Mouse (Mus musculus) adrenal gland, postnatal 14 days (tissue): Measurements from ENCODE around the gene Bag3. TPM values are rescaled to one million over a fixed set of nuclear protein-coding genes. Genes with fewer than 3 reads are reported as not detected.

Experiments
- DNase-seq: peaks from one replicate; pipeline ENCODE4 v3.0.0; 2021; ENCODE audit warnings: mixed read lengths
- total RNA-seq: library from RNA; stranded (reverse); gene quantifications from 2 replicates; pipeline ENCODE4 v1.2.3, GENCODE M21; 2021

The Bag3 gene
- total RNA-seq, 1 experiment from 2014 or later: 192 TPM

DNA sequence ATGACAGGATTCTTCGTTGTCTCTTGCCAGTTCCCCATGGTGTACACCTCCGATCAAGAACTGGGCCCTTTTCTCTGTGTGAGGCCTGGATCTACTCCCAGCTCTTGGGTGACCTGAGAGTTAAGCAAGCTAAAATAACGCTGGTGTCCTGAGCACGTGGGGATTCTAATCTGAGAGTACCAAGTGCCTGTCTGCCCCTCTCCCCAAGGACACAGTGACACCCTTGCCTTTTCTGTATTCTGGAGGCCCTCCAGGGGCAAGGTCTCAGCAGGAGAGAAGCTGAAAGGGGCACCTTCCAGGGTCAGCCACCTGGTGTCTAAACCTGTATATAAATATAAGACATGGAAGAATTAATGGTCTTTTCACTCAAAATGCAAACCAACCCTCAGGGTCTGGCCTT is 14.3 kb downstream of the Bag3 start:
- no peak for DNase-seq

DNA sequence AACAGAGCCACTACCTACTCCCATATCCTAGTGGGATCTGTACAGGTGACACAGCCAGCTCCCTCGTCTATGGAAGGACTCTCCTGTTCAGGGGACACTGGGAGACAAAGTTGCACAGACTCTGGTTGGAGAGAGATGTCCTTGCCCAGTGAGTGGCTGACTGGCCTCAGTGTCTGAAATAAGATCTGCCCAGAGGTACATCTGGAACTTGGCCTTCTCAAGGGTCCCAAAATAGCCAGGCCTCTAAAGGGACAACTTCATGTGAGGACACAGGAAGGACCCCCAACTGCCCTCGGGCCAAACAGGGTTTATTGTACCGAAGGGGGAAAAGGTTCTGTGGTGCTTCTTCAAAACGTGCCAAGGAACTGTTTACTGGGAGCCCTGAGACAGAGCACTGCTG is 14.8 kb downstream of the Bag3 start:
- no peak for DNase-seq

DNA sequence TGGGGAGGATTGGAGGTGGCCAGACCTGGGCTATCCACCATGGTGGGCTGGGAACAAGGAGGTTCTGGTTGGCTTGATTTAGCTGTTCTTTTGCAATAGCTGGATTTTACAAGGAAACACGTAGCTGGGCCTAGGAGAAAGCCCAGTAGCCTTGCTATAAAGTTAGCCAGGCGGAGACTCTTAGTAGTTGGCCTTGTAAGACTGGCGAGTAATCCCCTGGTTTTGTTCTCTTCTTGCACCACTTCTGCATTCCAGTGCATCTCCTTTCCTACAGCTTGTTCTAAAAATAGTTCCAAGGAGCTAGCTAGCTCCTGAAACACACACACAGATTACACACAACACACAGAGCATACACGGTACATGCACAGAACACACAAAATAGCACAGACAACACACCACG is 15.4 kb downstream of the Bag3 start:
- DNase-seq: no peak

DNA sequence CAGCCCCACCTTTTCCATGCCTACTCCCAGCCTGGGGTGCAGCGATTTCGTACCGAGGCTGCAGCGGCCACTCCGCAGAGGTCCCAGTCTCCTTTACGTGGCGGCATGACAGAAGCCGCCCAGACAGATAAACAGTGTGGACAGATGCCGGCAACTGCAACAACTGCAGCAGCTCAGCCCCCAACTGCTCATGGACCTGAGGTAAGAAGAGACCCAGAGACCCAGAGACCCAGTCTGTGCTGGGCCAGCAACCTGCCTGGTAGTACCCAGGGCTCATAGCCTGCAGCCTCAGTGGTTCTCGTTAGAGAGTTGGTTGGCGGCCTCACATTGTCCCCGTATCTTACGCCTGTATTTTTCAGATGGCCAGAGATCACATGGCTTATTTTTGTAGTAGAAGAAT is 16.7 kb downstream of the Bag3 start:
- no peak for DNase-seq

GRCm38 (mm10) chr7:128540734-128541133 is 17.3 kb downstream of the Bag3 start:
- no peak for DNase-seq

- no peak for DNase-seq
Observed at GRCm38 (mm10) chr7:128541186-128541585, 17.8 kb downstream of the Bag3 start.

DNA sequence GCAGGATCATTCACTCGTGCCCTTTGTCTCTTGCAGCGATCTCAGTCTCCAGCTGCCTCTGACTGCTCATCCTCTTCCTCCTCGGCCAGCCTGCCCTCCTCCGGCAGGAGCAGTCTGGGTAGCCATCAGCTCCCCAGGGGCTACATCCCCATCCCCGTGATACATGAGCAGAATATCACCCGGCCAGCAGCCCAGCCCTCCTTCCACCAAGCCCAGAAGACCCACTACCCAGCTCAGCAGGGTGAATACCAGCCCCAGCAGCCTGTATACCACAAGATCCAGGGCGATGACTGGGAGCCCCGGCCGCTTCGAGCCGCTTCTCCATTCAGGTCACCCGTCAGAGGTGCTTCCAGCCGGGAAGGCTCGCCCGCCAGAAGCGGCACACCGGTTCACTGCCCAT is 18.4 kb downstream of the Bag3 start:
- no peak for DNase-seq

DNA sequence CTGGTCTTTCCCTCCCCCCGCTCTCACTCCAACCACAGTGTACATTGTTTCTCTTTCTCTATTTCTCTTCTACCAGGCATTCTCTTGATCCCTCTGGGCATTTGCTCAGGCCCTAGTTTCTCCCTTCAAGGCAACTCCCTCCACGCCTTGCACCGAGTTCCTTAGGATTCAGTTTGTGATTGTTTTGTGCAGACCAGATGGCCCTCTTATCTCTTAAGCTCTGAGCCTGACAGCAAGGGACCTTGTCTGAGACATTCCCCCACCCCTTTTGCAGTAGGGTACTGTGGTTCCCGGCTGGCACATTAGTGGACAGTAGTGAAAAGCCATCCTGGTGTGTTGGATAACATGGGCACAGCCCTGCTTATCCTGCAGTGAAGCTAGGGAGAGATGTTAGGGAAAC is 19.1 kb downstream of the Bag3 start:
- no peak for DNase-seq

DNA sequence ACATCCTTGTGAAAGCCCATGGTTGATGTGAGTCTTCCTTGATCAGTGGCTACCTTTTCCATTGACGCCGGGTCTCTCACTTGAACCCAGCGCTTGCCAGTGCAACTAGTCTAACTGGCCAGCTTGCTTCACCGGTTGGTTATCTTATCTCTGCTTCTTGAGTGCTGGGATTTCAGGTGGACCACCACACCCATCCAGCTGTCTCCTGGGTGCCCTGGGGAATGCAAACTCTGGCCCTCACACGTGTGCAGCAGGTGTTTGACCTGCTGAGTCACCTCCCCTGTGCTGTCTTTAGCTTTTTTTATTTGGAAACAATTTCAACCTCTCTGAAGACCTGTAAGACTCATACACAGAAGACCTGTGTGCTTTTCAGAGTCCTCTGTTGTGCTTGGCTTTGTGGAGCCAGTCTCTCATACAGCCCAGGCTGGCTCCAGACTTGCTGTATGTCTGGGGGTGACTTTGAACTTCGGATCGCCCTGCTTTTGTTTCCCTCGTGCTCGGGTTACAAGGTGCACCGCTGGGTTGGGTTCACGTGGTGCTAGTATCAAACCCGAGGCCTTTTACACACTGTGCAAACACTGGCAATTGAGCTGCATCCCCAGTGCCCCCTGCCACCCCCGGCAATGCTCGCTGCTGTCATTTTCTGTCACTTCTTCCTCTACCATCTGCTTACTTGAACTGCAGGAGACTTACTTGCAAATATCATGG is 19.9 kb downstream of the Bag3 start:
- no peak for DNase-seq

- DNase-seq: no peak
Observed at GRCm38 (mm10) chr7:128543961-128544360, 20.5 kb downstream of the Bag3 start.

- DNase-seq: no peak
Observed at GRCm38 (mm10) chr7:128544566-128545262, 21.3 kb downstream of the Bag3 start.

DNA sequence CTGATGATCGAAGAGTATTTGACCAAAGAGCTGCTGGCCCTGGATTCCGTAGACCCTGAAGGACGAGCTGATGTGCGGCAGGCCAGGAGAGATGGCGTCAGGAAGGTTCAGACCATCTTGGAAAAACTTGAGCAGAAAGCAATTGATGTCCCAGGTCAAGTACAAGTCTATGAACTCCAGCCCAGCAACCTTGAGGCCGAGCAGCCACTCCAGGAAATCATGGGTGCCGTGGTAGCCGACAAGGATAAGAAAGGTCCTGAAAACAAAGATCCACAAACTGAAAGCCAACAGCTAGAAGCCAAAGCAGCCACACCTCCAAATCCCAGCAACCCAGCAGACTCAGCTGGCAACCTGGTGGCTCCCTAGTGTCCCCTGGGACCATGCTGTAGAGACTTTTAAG is 22.6 kb downstream of the Bag3 start:
- DNase-seq: no peak

DNA sequence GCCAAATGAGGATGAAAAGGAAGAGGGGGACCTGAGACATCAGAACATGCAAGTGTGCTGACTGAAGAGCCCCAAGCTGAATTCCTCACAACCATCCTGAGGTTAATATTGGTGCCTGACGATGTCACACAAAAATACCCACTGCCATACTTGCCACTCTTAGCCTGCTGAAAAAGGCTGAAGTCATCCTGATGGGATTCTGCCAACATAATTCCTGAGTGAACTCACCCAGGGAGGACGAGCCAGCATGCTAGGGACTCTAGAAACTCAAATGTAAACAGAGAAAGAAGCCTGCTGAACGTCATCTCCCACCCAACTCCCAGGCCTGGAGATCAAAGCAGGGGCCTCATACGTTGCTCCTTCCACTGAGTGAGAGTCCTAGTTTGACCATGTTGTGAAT is 25.7 kb downstream of the Bag3 start:
- no peak for DNase-seq

GRCm38 (mm10) chr7:128550328-128551086 is 27.1 kb downstream of the Bag3 start:
- DNase-seq: no peak

DNA sequence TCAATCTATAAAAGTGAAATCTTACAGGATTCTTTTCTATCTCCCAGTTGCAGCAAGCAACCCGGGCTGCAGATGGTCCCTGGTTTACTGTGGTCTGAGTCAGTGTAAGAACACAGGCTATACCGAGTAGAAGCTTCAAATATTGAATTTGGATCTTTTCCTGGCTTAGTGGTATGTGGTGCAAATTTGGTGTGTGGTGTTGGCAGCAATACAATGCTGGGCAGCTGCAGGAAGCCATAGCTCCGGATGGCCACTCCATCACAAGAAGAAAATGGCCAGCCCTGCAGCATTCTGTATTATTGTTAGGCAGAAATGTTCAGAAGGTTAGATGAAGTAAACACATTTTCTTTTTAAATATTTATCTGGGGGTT is 27.7 kb downstream of the Bag3 start:
- no peak for DNase-seq

- no peak for DNase-seq
Observed at GRCm38 (mm10) chr7:128553105-128553705, 29.8 kb downstream of the Bag3 start.

GRCm38 (mm10) chr7:128554502-128554901 is 31.1 kb downstream of the Bag3 start:
- peak; percentile 58 for DNase-seq

GRCm38 (mm10) chr7:128555141-128555750 is 31.8 kb downstream of the Bag3 start:
- no peak for DNase-seq

GRCm38 (mm10) chr7:128556923-128557430 is 33.6 kb downstream of the Bag3 start:
- no peak for DNase-seq

DNA sequence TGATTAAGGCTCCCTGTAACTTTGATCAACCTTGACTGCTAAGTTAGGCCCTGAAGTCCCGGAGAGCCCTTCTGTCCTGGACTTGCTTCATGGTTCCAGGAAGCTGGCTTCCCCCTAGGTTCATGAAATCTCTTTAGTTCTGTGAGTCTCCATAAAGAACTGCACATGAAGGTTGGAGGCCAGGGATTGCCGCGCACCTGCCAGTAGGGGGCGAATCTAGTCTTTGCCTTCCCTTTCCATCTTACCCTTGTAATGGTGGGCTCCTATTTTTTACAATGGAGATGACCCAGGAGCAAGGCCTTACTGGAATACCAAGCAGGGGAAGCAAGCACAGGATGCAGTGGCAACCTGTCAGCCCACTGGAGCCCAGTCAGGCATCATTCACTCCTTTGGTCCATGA is 40.0 kb downstream of the Bag3 start:
- DNase-seq: peak; percentile 44

- no peak for DNase-seq
Observed at GRCm38 (mm10) chr7:128566311-128566710, 42.9 kb downstream of the Bag3 start.

DNA sequence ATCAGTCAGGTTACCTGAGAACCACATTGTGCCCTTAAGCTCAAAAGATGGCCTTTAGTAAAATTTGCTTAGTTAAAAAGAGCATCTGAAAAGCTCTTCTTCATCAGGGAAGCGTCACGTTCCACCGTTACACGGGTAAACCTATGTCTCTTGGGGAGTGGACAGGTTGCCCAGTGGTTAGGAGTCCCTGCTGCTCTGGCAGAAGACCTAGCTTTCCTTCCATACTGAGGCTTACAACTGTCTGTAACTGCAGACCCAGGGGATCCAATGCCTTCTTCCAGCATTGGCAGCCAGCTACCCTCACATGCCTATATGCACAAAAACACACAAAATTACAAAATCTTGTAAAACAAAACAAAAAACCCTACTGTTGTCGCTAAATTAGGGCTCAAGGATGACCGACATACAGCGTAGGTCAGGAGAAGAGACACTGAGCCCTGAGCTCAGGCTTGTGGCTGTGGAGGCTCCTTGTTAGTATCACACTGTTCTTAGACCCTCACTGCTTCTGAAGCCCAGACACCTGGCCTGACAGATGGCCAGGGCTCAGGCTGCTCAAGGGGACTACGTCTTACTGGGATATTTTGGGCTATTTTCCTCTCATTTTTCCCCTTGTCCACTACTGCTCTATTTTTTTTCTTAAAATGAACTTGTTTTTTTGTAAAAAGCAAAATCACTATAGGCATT is 44.3 kb downstream of the Bag3 start:
- DNase-seq: no peak
